ENCODE assay signal across 8 mouse cellular contexts in the genomic region with DNA sequence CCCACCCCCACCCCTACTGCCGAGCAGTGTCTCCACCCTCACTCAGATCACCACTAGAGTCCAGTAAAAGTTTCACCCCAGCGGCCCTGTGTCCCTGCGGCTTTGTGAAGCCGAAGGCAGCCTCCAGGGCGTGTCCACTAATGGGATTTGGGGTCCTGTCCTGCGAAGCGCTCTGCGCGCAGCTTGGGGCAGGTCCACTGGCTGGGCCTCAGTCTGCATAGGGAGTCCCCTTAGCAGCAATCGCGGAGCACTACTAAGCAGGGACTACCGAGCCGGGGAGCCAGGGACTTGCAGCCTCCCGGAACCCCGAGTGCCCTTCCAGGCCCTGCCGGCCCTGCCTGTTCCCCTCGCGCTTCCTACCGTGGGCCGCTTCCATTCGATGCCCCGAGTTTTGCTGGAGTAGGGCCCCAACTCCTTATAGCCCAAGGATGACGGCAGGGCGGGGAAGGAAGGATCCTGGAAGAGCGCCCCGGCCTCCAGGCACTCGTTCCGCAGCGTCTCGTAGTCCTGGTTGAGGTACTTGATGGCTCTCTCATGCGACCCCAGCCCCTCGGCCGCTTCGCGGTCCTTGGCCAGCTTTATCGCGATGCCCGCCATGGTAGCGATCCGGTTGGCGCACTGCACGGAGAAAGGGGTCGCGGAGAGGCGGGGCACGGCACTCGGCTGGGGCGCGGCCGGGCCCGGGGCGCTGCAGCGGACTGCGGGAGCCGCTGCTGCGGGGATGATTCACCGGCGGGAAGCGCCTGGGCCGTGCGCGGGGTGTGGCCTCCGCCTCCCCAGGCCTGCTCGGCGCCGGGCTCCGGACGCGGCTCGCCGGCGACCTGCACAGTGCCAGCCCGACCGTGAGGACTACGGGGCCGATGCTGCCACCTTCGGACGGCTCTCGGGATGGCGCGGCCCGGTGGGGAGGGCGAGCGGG. TPM values are rescaled to one million over a fixed set of nuclear protein-coding genes. Genes with fewer than 3 reads are reported as not detected.
A peak's percentile ranks its signal among the peaks of the same experiment; 100 is the strongest.
DNase-seq lines count a peak whose midpoint lies in the region; ATAC-seq and TF ChIP-seq lines count a peak whose summit lies in the region.

A gene (minus strand): TSS at position 851 of the 919 bp plus-strand sequence.

- TF ChIP-seq EP300 in lung, postnatal 0 days (IDR thresholded peaks at IDR 0.05): no peak

- no peaks in the 10 kb centered on the region for H3K9me3 ChIP-seq in ES-E14 (ENCODE audit: control insufficient read depth, insufficient read depth, low read depth, low read length)
- H3K9me3 ChIP-seq in hindbrain, embryonic 11.5 days (ENCODE audit: control insufficient read depth, low read length): no peaks in the 10 kb centered on the region
- H3K9me3 ChIP-seq in lung, postnatal 0 days (ENCODE audit: low read length): no peaks in the 10 kb centered on the region

- no peaks in the 10 kb centered on the region for H3K36me3 ChIP-seq in ES-E14 (ENCODE audit: control insufficient read depth, insufficient read depth, low read length, poor library complexity, severe bottlenecking)
- no peaks in the 10 kb centered on the region for H3K36me3 ChIP-seq in hindbrain, embryonic 11.5 days (ENCODE audit: control insufficient read depth, insufficient read depth, low read length)
- H3K36me3 ChIP-seq in lung, postnatal 0 days (ENCODE audit: insufficient read depth, low read length): no peaks in the 10 kb centered on the region
- H3K36me3 ChIP-seq in thymus, adult 2 months (ENCODE audit: control insufficient read depth, insufficient read depth, low read length): no peaks in the 10 kb centered on the region

- no peak for DNase-seq in ES-E14 (ENCODE audit: low read depth, low spot score)
- DNase-seq in cerebellum, adult 9-11 months: peak; percentile 86
- peak; percentile 50 to 72 for DNase-seq in frontal cortex, postnatal 14 days (ENCODE audit: low spot score in 2 of 2)
- DNase-seq in hindbrain, embryonic 11.5 days (ENCODE audit: low spot score): peak; percentile 84
- peak; percentile 85 to 91 for DNase-seq in layer of hippocampus, postnatal 10 days (ENCODE audit: low spot score in 2 of 2)
- DNase-seq in lung, postnatal 0 days (ENCODE audit: low spot score): peak; percentile 93
- DNase-seq in ovary, adult 18-20 months (ENCODE audit: low spot score): peak; percentile 73
- DNase-seq in thymus, adult 2 months: peak; percentile 87

- peak within 1 kb of the TSS; percentile 76 for H3K9ac ChIP-seq in ES-E14 (ENCODE audit: insufficient read depth, low read depth, low read length, poor library complexity, severe bottlenecking)
- H3K9ac ChIP-seq in hindbrain, embryonic 11.5 days (ENCODE audit: low read depth, low read length): peak within 1 kb of the TSS; percentile 95
- H3K9ac ChIP-seq in lung, postnatal 0 days (replicated peaks; ENCODE audit: low read depth): peak within 1 kb of the TSS; percentile 91

- under 1% methylated on average over 79 of the region's 84 CpGs for WGBS in hindbrain, embryonic 11.5 days
- under 1% methylated on average over 69 of the region's 84 CpGs for WGBS in lung, postnatal 0 days
- WGBS in thymus, adult 2 months: 1% methylated on average over 84 of the region's 84 CpGs

- peak; percentile 82 for TF ChIP-seq CTCF in lung, postnatal 0 days (IDR thresholded peaks at IDR 0.05)
- no peak for TF ChIP-seq CTCF in thymus, adult 2 months (IDR thresholded peaks at IDR 0.05; ENCODE audit: borderline replicate concordance, control insufficient read depth, extremely low read depth, insufficient read depth, low read length, poor library complexity)

- peak; percentile 95 for ATAC-seq in hindbrain, embryonic 11.5 days (ENCODE audit: low FRiP score)
- ATAC-seq in lung, postnatal 0 days: peak; percentile 89

- H3K4me1 ChIP-seq in ES-E14 (ENCODE audit: control insufficient read depth in 2 of 2, insufficient read depth in 2 of 2, low read length in 2 of 2, poor library complexity in 1 of 2): peaks cover 0 to 9% of the 10 kb centered on the region in 2 experiments
- peaks cover 7% of the 10 kb centered on the region; the same call in 1 of the 2 replicates for H3K4me1 ChIP-seq in hindbrain, embryonic 11.5 days (replicated peaks; ENCODE audit: control insufficient read depth, insufficient read depth, low read length)
- peaks cover 19% of the 10 kb centered on the region for H3K4me1 ChIP-seq in lung, postnatal 0 days (ENCODE audit: insufficient read depth, low read depth, low read length)
- peaks cover 43% of the 10 kb centered on the region for H3K4me1 ChIP-seq in thymus, adult 2 months (replicated peaks; ENCODE audit: control insufficient read depth, insufficient read depth, low read length)

- H3K27ac ChIP-seq in ES-E14 (ENCODE audit: insufficient read depth, low read depth, low read length, poor library complexity, severe bottlenecking): no peak within 1 kb of the TSS
- peak within 1 kb of the TSS; percentile 71 for H3K27ac ChIP-seq in hindbrain, embryonic 11.5 days (ENCODE audit: low read depth, low read length)
- peak within 1 kb of the TSS; percentile 95 for H3K27ac ChIP-seq in lung, postnatal 0 days (ENCODE audit: low read length)
- H3K27ac ChIP-seq in thymus, adult 2 months (ENCODE audit: control insufficient read depth, insufficient read depth, low read length): no peak within 1 kb of the TSS

- in situ Hi-C loops in ES-E14 (cut with MboI; ENCODE audit: low sequenced_read_pairs in 2 of 2, unreplicated experiment in 2 of 2): no loop called here

- peaks cover 4% of the 10 kb centered on the region; the same call in 1 of the 2 replicates for H3K27me3 ChIP-seq in hindbrain, embryonic 11.5 days (ENCODE audit: control insufficient read depth, insufficient read depth, low read length)
- H3K27me3 ChIP-seq in lung, postnatal 0 days (replicated peaks; ENCODE audit: insufficient read depth, low read length): no peaks in the 10 kb centered on the region
- H3K27me3 ChIP-seq in thymus, adult 2 months (ENCODE audit: control insufficient read depth, insufficient read depth, low read length): no peaks in the 10 kb centered on the region

- H3K4me2 ChIP-seq in hindbrain, embryonic 11.5 days (replicated peaks; ENCODE audit: low read depth, low read length): peak within 1 kb of the TSS; percentile 69
- H3K4me2 ChIP-seq in lung, postnatal 0 days (replicated peaks; ENCODE audit: low read depth, low read length): peak within 1 kb of the TSS; percentile 87

- H3K4me3 ChIP-seq in ES-E14 (ENCODE audit: insufficient read depth in 1 of 2, low read depth in 1 of 2, low read length in 2 of 2, poor library complexity in 1 of 2, severe bottlenecking in 1 of 2): peak within 1 kb of the TSS; percentile 82 to 85
- H3K4me3 ChIP-seq in hindbrain, embryonic 11.5 days (ENCODE audit: low read depth, low read length): peak within 1 kb of the TSS; percentile 75
- H3K4me3 ChIP-seq in lung, postnatal 0 days (ENCODE audit: low read depth, low read length): peak within 1 kb of the TSS; percentile 82
- H3K4me3 ChIP-seq in thymus, adult 2 months (ENCODE audit: control insufficient read depth, insufficient read depth, low read length): peak within 1 kb of the TSS; percentile 64

- TF ChIP-seq POLR2A in thymus, adult 2 months (IDR thresholded peaks at IDR 0.05; ENCODE audit: control insufficient read depth, extremely low read depth, insufficient read depth, low read length, poor library complexity): no peak

TF ChIP-seq in ES-E14, 5 proteins besides CTCF, POLR2A, EP300 and RAD21:
- no peak for TF ChIP-seq ZC3H11A (IDR thresholded peaks at IDR 0.05; ENCODE audit: borderline replicate concordance, low read depth, low read length)
- TF ChIP-seq CHD2 (IDR thresholded peaks at IDR 0.05; ENCODE audit: low read depth, low read length): peak; percentile 61; the same call in 1 of the 2 replicates
- no peak for TF ChIP-seq MAFK (IDR thresholded peaks at IDR 0.05; ENCODE audit: insufficient read depth, low read depth, low read length)

RNA-seq across cellular contexts. Expression of the gene that starts here (rescaled TPM):
- 38.3 and 72.3 TPM in 2 replicates for total RNA-seq in ES-E14 (2012; rRNA removed)
- 69.5 and 78.2 TPM in 2 replicates for polyA plus RNA-seq in hindbrain, embryonic 11.5 days (2014; fragmentation: Nextera tagmentation; extraction: Ambion mirVana)
- total RNA-seq in layer of hippocampus, postnatal 10 days (2021): 10 to 100 TPM; 75.3 to 77.7 TPM
- polyA plus RNA-seq in lung, postnatal 0 days (2015; fragmentation: Nextera tagmentation; extraction: Ambion mirVana): 135 and 149 TPM in 2 replicates
- polyA plus RNA-seq in thymus, adult 2 months (2012; rRNA removed): 19.4 and 23.3 TPM in 2 replicates

Comparison
In these comparisons a context has a peak if more than half of its experiments do, and no peak if none do; other contexts are left out.
1. H3K27ac ChIP-seq: peak in hindbrain, embryonic 11.5 days (single experiment) and lung, postnatal 0 days (single experiment); none in ES-E14 (single experiment) and thymus, adult 2 months (single experiment).
2. Peak in every context shown above with its lines, with median percentiles within 50 percentile points of each other: H3K4me3 ChIP-seq and H3K9ac ChIP-seq.